ENCODE assay signal across 27 mouse cellular contexts in the genomic region with DNA sequence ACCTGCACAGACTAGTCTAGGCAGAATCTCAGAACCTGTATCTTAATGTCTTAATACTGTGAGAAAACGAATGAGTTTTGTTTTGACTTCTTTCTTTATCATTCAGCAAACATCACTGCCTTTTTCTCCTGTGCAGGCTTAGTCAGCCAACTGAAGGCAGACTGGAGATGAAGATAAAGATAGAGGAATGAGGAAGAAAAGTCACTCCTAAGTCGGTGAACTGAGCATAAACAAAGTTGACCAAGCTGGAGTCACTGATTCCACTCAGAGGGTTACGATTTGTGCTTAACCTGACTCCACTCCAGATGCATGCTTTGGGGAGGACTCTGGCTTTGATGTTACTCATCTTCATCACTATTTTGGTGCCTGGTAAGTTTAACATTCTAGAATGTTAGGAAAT. TPM values are rescaled to one million over a fixed set of nuclear protein-coding genes. Genes with fewer than 3 reads are reported as not detected.
A peak's percentile ranks its signal among the peaks of the same experiment; 100 is the strongest.
DNase-seq lines count a peak whose midpoint lies in the region; ATAC-seq and TF ChIP-seq lines count a peak whose summit lies in the region.
"Had no signal": no experiment of that assay in that cellular context is flagged by ENCODE, and none has a peak within 500 bp of the region (broad histone marks: within the 10 kb centered on the region; RNA-seq: fewer than 3 reads in every experiment).

A gene (plus strand): TSS at position 211 of the 400 bp plus-strand sequence.

- 80% methylated on average over 3 of the region's 3 CpGs for WGBS in forebrain, embryonic 12.5 days

- H3K27me3 ChIP-seq in G1E (ENCODE audit: insufficient read depth, low read length), result no peaks in the 10 kb centered on the region
- no peaks in the 10 kb centered on the region for H3K27me3 ChIP-seq in forebrain, embryonic 12.5 days
- H3K27me3 ChIP-seq: forebrain, embryonic 15.5 days; heart, embryonic 12.5 days; heart, embryonic 15.5 days; hindbrain, embryonic 13.5 days had no signal

- H3K9me3 ChIP-seq in G1E (replicated peaks), result no peaks in the 10 kb centered on the region
- no peaks in the 10 kb centered on the region for H3K9me3 ChIP-seq in forebrain, embryonic 12.5 days
- H3K9me3 ChIP-seq: forebrain, embryonic 15.5 days; heart, embryonic 12.5 days; heart, embryonic 15.5 days; hindbrain, embryonic 10.5 days; hindbrain, embryonic 13.5 days had no signal

- no peak for TF ChIP-seq CTCF in G1E (IDR thresholded peaks at IDR 0.05; ENCODE audit: low read depth, low read length)

- peak within 1 kb of the TSS; percentile 23; the same call in 1 of the 2 replicates for H3K4me3 ChIP-seq in G1E (ENCODE audit: low read depth, low read length)
- no peak within 1 kb of the TSS for H3K4me3 ChIP-seq in forebrain, embryonic 12.5 days (replicated peaks)
- H3K4me3 ChIP-seq: forebrain, embryonic 15.5 days; heart, embryonic 12.5 days; heart, embryonic 15.5 days; hindbrain, embryonic 10.5 days; hindbrain, embryonic 13.5 days had no signal

- ATAC-seq in G1E (ENCODE audit: extremely low read depth, insufficient number of reproducible peaks, low FRiP score, poor library complexity, severe bottlenecking), result peak; percentile 95
- ATAC-seq in erythroblast, adult 5-6 weeks (replicated peaks; ENCODE audit: low FRiP score, poor library complexity, severe bottlenecking), result no peak
- no peak for ATAC-seq in monocyte, adult 5-6 weeks (replicated peaks; ENCODE audit: insufficient number of reproducible peaks, low FRiP score, low TSS enrichment, poor library complexity, severe bottlenecking)
- ATAC-seq in forebrain, embryonic 12.5 days (ENCODE audit: low FRiP score), result no peak
- ATAC-seq: forebrain, embryonic 15.5 days; hindbrain, embryonic 16.5 days had no signal

- H3K27ac ChIP-seq in forebrain, embryonic 12.5 days, result no peak within 1 kb of the TSS
- H3K27ac ChIP-seq: forebrain, embryonic 15.5 days; heart, embryonic 15.5 days; hindbrain, embryonic 10.5 days; hindbrain, embryonic 13.5 days had no signal

- DNase-seq in 416B (ENCODE audit: low read depth) (peak; percentile 82), G1E (ENCODE audit: low spot score) (no peak)
- no peak for DNase-seq in cerebellum, postnatal 14 days
- DNase-seq: adrenal gland, adult 2 months; adrenal gland, postnatal 14 days; cerebellum, adult 11 months; cerebellum, adult 2 months; cerebellum, adult 9-11 months; cerebellum, postnatal 36 days; gastrocnemius, postnatal 25 days; heart, adult 18-20 months; heart, postnatal 10 days; heart, postnatal 36 days had no signal

- H3K4me1 ChIP-seq in G1E (ENCODE audit: insufficient read depth, low read depth, low read length), result peaks cover 16% of the 10 kb centered on the region
- no peaks in the 10 kb centered on the region for H3K4me1 ChIP-seq in forebrain, embryonic 12.5 days
- H3K4me1 ChIP-seq: forebrain, embryonic 15.5 days; heart, embryonic 12.5 days; heart, embryonic 15.5 days; hindbrain, embryonic 10.5 days; hindbrain, embryonic 13.5 days had no signal

- no peaks in the 10 kb centered on the region for H3K36me3 ChIP-seq in G1E (replicated peaks)
- no peaks in the 10 kb centered on the region for H3K36me3 ChIP-seq in forebrain, embryonic 12.5 days (replicated peaks)
- H3K36me3 ChIP-seq: forebrain, embryonic 15.5 days; heart, embryonic 12.5 days; heart, embryonic 15.5 days; hindbrain, embryonic 10.5 days; hindbrain, embryonic 13.5 days had no signal

- no peak within 1 kb of the TSS for H3K9ac ChIP-seq in forebrain, embryonic 12.5 days
- H3K9ac ChIP-seq: forebrain, embryonic 15.5 days; heart, embryonic 12.5 days; heart, embryonic 15.5 days; hindbrain, embryonic 13.5 days had no signal

- no peak within 1 kb of the TSS for H3K4me2 ChIP-seq in forebrain, embryonic 12.5 days
- H3K4me2 ChIP-seq: forebrain, embryonic 15.5 days; heart, embryonic 12.5 days; heart, embryonic 15.5 days; hindbrain, embryonic 13.5 days had no signal

RNA-seq across cellular contexts. Expression of the gene that starts here (rescaled TPM):
- 10.5 and 12.6 TPM in 2 replicates for total RNA-seq in G1E (2014; fragmentation: Nextera tagmentation)
- 147 and 159 TPM in 2 replicates for total RNA-seq in G1E (2017)
- polyA plus RNA-seq in G1E (2012), result 0.06 and 0.11 TPM in 2 replicates
- 1.0 and 32.7 TPM in 2 replicates for total RNA-seq in erythroblast, adult 5-6 weeks (2015; ENCODE audit: low replicate concordance)
- total RNA-seq in erythroblast, adult 5-6 weeks (2017; ENCODE audit: low replicate concordance), result 5.2 and 10.1 TPM in 2 replicates
- total RNA-seq in monocyte, adult 5-6 weeks (2017), result 8.7 to 73.1 TPM (median 52.5 TPM) in 3 replicates
- polyA plus RNA-seq in forebrain, embryonic 12.5 days (2016; fragmentation: Nextera tagmentation; extraction: Ambion mirVana), result not detected in 2 replicates
- total RNA-seq: adrenal gland, adult 2 months; ES-E14; gastrocnemius, adult 8-10 months; gastrocnemius, postnatal 25 days; heart, adult 18-20 months; heart, postnatal 10 days; heart, postnatal 36 days had no signal
- polyA plus RNA-seq: adrenal gland, adult 2 months; cerebellum, adult 2 months; embryonic facial prominence, embryonic 11.5 days; forebrain, embryonic 11.5 days; forebrain, embryonic 15.5 days; gonadal fat pad, adult 2 months; hindbrain, embryonic 10.5 days; hindbrain, embryonic 13.5 days had no signal
